Mouse (Mus musculus): ENCODE measurements around the gene Vmn2r90. TPM values are rescaled to one million over a fixed set of nuclear protein-coding genes. Genes with fewer than 3 reads are reported as not detected.
"Not testable (repeated sequence)": the region's sequence is repeated elsewhere in the genome, so short reads cannot be mapped to it uniquely, and the experiment has no call there.

Vmn2r90 gene
- polyA plus RNA-seq (2012; rRNA removed), result not detected in 2 replicates

- no peak for DNase-seq (ENCODE audit: extremely low spot score in 1 of 2, low spot score in 1 of 2)
Observed at GRCm38 (mm10) chr17:17703447-17703846, at the start of gene Vmn2r90. TSS of gene Vmn2r90 (plus strand) at chr17:17703747.

DNA sequence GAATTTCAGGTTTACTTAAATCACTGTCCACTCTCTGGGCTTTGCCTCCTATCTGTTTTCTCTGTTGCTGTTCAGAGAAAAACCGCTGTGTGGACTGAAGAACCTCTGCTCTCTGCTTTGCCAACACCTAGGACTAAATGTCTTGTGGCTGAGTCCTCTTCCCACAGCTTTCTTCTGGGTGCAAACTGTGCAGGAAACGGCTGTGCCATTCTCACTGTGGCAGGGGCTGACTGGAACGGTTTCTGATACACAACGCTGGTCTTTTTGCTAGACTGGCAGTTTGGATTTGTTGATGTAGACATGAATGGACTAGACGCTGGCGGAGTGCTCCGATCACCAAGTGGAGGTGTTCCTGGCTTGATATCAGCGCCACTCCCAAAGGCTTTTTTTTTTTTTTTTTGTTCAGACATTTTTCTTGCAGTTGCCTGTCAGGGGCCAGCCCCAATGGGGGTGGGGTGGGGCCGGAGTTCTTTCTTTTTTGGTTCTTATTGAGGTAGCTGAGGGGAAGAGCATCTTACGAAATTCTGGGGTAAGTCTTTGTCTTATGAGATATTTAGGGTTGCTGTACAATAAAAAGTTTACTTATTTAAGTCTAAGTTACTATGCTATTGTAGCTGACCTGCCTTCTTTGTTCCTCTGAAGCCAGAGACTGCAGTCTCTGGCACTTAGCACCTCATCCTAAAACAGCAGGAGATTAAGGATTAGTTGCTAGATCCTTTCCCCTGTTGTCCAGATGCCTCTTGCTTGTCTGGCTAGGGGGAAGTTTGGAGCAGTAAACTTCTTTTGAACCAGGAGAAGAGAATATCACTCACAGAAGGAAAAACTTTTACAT lies 48.3 kb upstream of the Vmn2r90 start:
- no peak for DNase-seq (ENCODE audit: extremely low spot score in 1 of 2, low spot score in 1 of 2)

GRCm38 (mm10) chr17:17655829-17656176 lies 47.7 kb upstream of the Vmn2r90 start:
- DNase-seq (ENCODE audit: extremely low spot score in 1 of 2, low spot score in 1 of 2), result no peak

DNA sequence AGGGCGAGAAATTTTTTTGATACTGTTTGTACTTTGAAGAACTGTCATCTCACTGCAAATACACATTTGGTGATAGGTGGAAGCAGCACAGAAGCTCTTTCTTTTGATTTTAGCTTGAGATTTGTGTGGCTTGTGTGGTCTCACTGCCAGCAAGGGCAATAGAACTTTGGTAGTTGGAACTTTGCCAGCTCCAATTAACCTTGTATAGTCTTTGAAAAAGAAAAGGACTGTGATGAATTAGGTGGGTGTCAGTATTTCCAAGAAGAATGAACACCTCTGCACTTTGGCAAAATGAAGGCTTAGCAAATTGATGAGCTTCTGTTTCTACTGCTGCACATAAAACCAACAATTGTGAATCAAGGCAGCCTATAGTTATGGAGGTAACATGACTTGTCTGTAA lies 24.8 kb upstream of the Vmn2r90 start:
- no peak for DNase-seq (ENCODE audit: extremely low spot score in 1 of 2, low spot score in 1 of 2)

DNA sequence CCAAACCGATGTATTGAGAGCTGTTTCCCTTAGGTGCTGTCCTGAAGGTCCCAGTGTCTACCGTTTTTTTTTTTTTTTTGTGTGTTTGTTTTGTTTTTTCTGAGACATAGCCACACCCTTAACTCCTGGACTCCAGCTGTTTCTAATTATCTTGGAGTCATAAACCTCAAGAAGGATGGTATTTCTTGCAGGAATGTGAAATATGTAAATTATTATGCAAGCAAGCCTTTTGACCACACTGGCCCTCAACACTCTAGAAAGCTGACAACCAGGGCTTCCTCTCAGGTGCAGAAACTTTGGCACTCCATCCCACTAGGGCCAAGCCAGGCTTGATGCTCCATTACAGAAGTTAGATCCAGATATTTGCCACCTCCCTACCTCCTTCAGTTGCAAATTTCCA lies 12.9 kb upstream of the Vmn2r90 start:
- no peak for DNase-seq (ENCODE audit: extremely low spot score in 1 of 2, low spot score in 1 of 2)

- DNase-seq (ENCODE audit: extremely low spot score in 1 of 2, low spot score in 1 of 2), result not testable (repeated sequence)
Observed at GRCm38 (mm10) chr17:17732396-17732795, 28.8 kb downstream of the Vmn2r90 start.

- no peak for DNase-seq (ENCODE audit: extremely low spot score in 1 of 2, low spot score in 1 of 2)
Observed at GRCm38 (mm10) chr17:17738635-17739034, 35.1 kb downstream of the Vmn2r90 start.

DNA sequence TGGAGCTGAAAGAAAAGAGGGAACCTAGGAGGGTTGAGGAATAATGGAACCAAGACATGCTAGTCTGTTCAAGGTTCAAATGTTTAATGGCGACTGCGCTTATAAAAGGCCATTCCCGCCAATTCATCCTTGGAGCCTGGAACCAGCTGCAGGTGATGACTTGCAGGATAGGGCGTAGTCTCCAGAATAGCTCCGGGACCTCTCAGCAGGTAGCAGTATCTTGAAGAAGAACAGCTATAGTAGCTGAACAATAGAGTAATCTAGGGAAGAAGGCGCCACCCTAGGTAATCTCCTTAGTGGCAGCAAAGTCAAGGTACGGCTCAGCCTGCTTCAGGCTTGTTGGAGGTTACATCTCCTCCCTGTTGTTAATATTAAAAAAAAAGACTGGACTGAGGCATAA lies 35.8 kb downstream of the Vmn2r90 start:
- DNase-seq (ENCODE audit: extremely low spot score in 1 of 2, low spot score in 1 of 2), result not testable (repeated sequence)

GRCm38 (mm10) chr17:17739936-17740335 lies 36.4 kb downstream of the Vmn2r90 start:
- not testable (repeated sequence) for DNase-seq (ENCODE audit: extremely low spot score in 1 of 2, low spot score in 1 of 2)

GRCm38 (mm10) chr17:17741516-17741915 lies 38.0 kb downstream of the Vmn2r90 start:
- not testable (repeated sequence) for DNase-seq (ENCODE audit: extremely low spot score in 1 of 2, low spot score in 1 of 2)

DNA sequence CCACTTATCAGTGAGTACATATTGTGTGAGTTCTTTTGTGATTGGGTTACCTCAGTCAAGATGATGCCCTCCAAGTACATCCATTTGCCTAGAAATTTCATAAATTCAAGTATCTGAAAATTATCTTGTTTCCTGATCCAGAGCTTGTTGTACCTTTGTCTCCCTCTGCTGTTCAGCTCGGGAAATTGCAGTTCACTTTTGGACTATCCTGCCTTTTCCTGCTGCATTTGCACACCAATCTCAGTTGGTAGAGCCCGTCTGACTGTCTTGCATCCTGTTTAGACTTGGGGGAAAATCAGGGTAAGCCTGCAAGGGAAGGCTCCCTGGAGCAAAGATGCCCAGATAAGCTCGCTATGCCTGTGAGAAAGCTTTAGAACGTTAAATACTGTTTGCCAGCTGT lies 45.8 kb downstream of the Vmn2r90 start:
- DNase-seq (ENCODE audit: extremely low spot score in 1 of 2, low spot score in 1 of 2), result peak; percentile 36 to 78

DNA sequence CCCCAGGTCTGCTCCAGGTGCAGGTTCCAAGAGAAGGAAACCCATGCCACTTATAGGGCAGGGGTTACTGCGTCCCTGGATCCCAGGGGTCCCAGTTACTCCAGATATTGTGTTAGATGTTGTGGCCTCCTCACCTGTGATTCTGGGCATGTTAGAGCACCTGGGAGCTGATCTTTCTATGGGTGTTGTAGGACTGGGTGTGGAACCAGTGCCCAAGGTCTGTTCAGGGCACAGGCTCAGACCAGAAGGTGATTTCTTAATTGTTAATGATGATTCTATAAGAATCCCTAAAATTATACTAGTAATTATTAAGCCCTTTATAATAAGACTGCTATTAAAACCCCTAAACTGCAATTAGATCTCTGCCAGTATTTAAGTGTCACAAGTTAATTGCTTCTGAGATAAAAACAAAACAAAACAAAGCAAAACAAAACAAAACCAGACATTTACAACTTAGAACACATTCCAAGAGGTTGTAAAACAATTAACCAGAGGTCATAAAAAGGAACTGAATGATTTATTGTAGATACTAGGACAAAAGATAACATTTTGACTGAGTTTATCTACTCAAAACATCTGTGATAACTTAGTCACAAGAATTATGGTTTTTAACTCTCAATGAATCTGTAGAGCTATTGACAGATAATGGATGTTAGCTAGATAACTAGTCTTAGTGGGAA lies 59.2 kb downstream of the Vmn2r90 start:
- no peak for DNase-seq (ENCODE audit: extremely low spot score in 1 of 2, low spot score in 1 of 2)

- no peak for DNase-seq (ENCODE audit: extremely low spot score in 1 of 2, low spot score in 1 of 2)
Observed at GRCm38 (mm10) chr17:17764206-17764605, 60.7 kb downstream of the Vmn2r90 start.

- DNase-seq (ENCODE audit: extremely low spot score in 1 of 2, low spot score in 1 of 2), result peak; percentile 1 to 74
Observed at GRCm38 (mm10) chr17:17766481-17766880, 62.9 kb downstream of the Vmn2r90 start.

Other genes starting within 250 kb of the Vmn2r90 start
- 23.4 and 24.2 TPM in 2 replicates for gene Lnpep, start 78.7 kb upstream of the Vmn2r90 start, polyA plus RNA-seq (2012; rRNA removed)
- 111 and 119 TPM in 2 replicates for gene Spaca6, start 123.4 kb downstream of the Vmn2r90 start, polyA plus RNA-seq (2012; rRNA removed)
- 0.46 and 0.57 TPM in 2 replicates for gene Has1, start 151.5 kb downstream of the Vmn2r90 start, polyA plus RNA-seq (2012; rRNA removed)
- not detected in 2 replicates for gene Fpr1, start 180.2 kb downstream of the Vmn2r90 start, polyA plus RNA-seq (2012; rRNA removed)
- gene Fpr2, start 184.1 kb downstream of the Vmn2r90 start, polyA plus RNA-seq (2012; rRNA removed), result 0.44 and 0.58 TPM in 2 replicates
- gene Fpr3, start 184.1 kb downstream of the Vmn2r90 start, polyA plus RNA-seq (2012; rRNA removed), result not detected in 2 replicates